Mouse (Mus musculus) bone marrow macrophage, adult 2 months (primary cell): Measurements from ENCODE around the gene Pkp4.

Experiments used
- CTCF ChIP-seq: IDR thresholded peaks from 2 replicates; pipeline ENCODE4 v1.5.1; 2012; ENCODE audit warnings: low read depth, mild to moderate bottlenecking, low read length, moderate library complexity
- POLR2A ChIP-seq: IDR thresholded peaks from 2 replicates; pipeline ENCODE4 v1.6.1; 2012; ENCODE audit warnings: mild to moderate bottlenecking, low read depth, low read length, borderline replicate concordance

- TF ChIP-seq POLR2A (no peak), CTCF (no peak)
These were observed 46.6 kb downstream of the Pkp4 start for GRCm38 (mm10) chr2:59207240-59207639.
